Mouse (Mus musculus): ENCODE results near the gene Arid1b.

Gene Arid1b

DNA sequence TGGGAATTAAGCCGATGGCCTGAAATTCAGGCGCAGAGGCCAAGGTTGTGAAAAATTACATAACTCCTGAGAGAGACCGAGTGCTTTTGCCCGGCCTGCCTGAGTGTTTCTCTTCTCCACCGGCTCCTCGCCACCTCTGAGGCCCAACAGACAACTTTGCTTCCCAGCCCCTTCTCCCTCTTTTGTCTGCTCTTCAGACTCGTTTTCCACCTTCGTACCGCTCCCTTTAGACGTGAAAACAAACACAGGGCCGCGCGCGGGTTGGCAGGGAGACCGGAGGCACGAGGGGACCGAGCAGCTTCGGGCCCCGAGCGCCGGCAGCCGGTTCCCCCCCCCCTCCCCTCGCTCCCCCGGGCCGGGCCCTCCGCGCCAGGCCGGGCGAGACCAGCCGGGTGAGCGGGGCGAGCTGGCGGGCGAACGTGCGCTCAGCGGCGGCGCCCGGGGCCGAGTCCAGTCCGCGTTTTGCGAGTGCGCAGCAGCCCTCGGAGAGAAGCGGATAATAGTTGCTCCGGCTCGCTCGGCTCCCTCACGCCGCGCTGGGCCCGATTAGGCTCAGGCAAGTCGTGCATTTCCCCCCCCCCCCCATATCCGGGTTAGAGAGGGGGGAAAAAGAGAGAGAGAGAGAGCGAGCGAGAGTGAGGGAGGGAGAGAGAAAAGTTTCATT lies at the start of gene Arid1b:
TSS of gene Arid1b (plus strand) at position 493 of the 664 bp plus-strand sequence.
- DNase-seq, result peak; percentile 84

DNA sequence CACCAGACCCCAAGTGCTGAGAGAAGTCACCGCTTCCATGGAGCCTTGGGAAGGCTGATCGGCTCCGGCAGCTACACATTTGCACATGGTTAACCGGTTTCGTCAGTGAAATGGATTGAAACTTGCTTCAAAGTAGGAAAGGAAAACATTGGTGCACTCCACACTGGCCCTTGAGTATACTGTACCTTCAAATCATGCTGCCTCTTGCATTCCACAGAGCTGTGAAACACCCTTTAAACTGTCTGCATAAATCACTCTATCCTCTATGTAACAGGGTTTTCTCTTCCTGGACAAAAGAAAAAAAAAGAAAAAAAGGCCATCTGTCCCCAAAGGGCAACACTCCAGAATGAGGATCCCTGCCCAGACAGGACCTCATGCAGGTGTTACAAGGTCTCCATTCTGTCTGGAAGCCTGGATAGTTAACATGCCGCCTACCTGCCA lies 48.8 kb upstream of the Arid1b start:
- peak; percentile 53 for DNase-seq

DNA sequence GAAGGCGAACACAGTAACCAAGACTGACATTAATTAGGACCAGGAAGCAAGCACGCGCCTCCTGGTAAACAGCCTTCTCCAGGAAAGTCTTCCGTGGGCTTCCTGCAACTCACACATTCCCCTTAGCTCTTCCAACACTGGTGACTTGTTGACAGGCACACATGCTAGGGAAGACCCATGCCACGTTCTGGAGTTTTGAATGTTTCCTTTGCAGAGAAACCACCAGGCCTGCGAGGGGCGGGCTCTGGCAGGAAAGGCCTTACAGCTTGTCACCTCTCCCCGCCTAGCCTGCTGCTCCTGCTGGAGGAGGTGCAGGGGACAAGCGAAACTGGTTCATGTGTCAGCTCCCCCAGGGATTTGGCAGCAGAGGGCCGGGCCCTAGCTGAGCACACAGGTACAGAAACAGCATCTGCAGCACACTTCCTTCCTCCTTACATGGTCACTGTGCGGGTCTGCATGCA lies 48.2 kb upstream of the Arid1b start:
- DNase-seq, result peak; percentile 69

DNA sequence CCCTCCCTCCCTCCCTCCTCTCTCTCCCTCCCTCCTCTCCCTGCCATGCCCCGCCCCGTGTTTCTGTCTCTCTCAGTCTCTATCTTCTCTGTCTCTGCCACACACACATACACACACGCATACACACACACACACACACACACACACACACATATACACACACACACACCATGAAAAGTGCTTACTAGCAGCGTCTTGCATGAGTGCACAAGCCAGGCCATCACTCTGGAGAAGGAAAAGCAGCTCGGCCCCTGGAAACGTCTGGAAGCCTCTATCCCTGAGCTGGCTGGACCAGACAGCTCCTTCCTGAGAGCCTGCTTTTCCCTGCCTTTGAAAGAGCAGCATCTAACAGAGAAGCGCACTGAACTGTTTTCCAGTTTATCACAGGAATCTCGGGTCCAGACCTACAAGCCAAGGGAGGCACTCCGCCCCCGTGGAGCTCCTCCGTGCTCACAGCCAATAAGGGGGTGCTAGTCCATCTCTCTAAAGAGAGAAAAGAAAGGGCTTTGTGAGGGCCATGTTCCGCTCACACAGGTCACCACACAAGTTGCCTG lies 47.6 kb upstream of the Arid1b start:
- DNase-seq, result peak; percentile 30

DNA sequence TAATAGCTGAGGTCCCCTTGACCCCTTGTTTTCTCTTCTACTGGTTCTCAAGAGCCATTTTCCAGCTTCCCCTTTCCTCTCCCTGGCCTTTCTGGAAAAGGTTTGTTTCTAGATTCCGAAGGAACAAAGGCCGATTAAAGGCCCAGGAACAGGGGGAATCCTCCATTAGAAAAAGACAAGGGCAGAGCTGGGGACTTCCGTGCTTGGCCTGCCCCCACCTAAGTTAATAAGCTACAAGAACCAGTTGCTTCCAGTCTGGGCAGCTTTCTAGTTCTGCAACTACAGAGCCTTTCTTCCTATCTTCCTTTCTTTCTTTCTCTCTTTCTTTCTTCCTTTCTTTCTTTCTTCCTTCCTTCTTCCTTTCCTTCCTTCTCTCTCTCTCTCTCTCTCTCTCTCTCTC lies 47.1 kb upstream of the Arid1b start:
- peak; percentile 26 for DNase-seq

DNA sequence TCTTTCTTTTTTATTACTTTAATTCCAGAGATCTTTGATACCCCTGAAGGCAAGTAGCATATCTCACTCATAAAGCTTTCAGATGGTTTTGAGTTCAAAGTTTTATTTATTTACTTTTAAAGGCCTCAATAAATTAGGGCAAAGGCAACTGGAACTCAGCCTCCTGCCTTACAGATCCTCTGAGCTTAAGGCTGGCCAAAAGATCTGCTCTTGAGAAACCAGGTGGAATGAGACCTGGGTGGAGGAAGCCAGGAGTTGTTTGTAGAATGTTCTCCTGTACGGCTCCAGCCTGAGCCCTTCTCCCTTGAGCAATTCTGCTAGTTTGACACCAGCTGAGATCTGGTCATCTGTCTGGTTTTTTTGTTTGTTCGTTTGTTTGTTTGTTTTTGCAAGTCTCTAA lies 46.7 kb upstream of the Arid1b start:
- peak; percentile 54 for DNase-seq

DNA sequence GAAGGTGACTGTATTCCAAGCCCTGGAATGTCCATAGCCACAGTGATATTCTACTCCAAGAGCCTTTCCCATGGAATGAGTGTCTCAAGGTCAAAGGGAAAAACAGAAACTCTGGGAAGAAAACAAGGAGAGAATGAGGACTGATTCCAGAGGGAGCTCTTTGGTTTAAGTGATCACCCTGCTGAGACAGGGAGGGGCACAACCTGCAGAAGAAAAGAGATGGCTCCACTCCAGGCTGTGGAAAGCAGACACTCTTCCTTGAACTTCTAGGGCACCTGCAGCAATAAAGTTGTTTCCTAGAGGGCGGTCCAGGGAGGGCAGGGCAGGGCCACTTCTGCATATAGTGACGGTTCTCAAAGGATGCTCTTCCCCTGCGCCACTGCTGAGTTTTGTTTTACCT lies 45.6 kb upstream of the Arid1b start:
- DNase-seq, result no peak

DNA sequence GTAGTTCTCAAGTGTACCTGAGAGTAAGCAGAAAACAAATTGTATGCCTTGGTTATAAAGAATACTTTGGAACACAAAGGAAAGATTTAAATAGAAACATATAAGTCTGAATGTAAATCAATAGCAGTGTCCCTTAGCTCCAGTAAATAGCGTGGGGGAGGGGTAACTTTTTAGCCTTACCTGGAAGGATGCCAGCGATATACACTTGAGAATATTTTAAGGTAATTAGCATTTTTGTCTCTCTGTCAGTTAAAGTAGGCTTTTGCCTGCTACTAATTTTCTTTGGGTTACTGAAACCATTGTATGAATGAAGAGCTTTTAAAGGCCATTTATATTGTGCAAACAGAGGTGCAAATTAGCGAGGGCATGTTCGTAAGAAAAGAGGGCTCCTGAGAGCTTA lies 39.7 kb upstream of the Arid1b start:
- DNase-seq, result no peak

DNA sequence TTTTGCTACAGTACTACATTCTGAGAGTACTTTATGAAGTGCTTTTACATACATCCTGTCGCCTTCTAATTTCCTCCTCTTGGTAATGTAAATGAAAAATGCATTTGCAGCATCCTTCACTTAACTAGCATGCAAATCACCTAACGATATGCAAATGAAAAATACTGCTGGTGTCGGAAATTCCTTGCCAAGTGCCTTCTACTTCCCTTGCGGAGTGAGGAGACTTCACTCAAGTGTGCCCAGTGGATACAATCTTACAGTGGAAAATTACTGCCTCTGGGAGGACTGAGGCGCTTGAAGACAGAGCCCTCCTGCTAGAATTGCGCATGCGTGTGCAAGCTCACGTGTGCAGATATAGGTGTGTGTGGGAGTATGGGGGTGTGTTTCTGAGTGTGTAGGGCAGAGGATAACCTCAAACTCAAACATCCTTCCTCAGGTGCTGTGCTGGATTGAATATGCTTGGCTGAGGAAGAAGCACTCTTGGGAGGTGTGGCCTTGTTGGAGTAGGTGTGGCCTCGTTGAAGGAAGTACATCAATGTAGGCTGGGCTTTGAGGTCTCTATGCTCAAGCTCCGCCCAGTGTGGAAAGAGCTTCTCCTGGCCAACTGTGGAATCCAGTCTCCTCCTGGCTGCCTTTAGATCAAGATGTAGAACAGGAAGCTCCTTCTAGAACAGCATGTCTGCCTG lies 29.8 kb upstream of the Arid1b start:
- peak; percentile 49 for DNase-seq

DNA sequence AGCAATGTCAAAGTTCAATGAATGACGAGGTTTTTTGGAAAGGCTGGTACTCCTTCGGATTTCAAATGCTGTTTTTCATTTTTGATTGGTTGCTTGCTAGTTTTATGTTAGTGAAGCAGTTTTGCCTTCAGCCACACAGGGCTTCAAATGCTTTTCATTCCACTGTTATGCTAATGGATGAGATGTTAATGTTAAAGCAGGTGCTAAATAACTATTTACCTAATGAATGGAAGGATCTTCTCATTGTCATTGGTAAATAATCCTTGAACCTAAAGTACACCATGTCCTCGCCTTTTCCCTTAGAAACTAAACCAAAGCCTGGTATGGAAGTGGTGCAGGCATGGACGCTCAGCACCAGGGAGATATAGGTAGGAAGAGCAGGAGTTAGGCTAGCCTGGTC lies 26.9 kb upstream of the Arid1b start:
- DNase-seq, result no peak

DNA sequence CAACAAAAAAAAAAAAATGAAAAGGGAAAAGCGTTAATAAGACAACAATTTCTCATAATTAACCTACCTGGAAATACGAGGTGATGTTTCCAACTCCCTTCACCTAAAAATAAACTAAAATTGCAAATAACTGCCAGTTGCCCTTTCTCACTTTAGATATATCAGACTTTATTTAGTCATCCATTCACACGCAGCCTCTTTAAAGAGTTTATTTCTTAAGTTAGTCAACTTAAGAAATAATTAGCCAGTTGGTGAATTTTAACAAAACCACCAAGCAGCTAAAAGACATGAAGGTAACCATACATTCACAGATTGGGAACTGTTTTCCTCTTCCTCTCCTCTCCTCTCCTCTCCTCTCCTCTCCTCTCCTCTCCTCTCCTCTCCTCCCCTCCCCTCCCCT lies 26.1 kb upstream of the Arid1b start:
- no peak for DNase-seq

DNA sequence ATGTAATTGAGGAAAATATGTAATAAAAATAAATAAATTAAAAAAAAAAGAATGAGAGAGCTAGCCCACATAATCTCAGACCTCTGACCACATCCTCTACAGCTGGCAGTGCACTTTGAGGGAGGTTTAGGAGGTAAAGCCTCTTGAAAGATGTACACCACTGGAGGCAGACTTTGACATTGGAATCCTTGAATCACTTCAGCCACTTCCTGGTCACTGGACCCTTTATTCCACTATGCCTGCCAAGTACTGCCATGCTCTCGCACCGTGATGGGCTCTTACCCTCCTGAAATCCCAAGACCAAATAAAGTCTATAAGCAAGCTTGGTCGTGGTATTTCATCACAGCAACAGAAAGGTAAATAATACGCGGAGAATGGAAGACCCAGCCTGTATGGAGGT lies 25.3 kb upstream of the Arid1b start:
- DNase-seq, result no peak

DNA sequence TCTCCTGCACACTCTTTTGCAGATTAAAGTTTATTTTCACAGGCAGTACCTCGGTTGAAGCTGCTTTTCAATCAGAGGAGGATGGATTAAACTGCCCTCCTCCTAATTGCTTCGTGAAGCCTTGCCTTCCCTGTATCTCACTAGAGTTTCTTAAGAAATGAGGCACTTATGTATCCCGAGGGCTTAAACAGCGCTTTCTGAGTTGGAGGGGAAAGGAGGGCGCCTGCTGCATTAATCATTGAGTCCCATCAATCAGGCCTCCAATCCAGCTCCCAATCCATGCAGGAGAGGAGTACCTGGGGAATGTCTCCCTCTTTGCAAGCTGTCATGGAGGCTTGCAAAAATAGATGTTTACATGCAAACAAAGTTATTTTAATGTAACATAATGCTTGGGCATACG lies 21.9 kb upstream of the Arid1b start:
- DNase-seq, result no peak

DNA sequence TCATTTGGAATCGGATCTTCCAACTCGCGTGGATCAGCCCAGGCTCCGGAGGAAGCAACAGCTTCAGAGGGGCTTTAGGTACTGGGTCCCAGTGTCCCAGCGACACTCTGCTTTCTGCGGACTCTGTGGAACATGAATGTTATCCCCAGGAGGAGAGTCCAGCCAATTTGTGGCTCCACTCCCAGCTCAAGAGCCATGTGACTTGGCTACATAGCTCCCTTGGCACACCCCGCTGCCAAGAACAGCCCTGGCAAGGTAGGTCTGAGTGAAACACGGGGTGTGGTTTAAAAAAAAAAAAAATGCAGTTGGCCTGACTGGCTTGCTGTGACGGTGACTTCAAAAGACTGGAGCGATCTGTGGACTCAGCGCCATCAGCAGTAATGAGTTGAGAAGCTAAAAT lies 19.4 kb upstream of the Arid1b start:
- peak; percentile 94 for DNase-seq

DNA sequence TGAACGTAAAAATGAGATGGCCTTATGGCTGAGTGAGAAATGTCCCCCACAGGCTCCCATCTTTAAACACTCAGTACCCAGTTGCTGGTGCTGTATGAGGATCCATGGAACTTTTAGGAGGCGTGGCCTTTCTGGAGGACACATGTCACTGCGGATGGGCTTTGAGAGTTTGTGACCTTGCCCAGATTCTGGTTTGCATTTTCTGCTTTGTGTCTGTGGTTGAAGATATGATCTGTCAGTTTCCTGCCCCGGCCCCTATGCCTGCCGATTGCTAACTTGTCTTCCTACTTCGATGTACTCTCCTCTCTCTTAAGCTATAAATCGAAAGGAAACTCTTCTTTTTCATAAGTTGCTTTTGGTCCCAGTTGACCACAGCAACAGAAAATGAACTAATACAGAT lies 14.0 kb upstream of the Arid1b start:
- no peak for DNase-seq

DNA sequence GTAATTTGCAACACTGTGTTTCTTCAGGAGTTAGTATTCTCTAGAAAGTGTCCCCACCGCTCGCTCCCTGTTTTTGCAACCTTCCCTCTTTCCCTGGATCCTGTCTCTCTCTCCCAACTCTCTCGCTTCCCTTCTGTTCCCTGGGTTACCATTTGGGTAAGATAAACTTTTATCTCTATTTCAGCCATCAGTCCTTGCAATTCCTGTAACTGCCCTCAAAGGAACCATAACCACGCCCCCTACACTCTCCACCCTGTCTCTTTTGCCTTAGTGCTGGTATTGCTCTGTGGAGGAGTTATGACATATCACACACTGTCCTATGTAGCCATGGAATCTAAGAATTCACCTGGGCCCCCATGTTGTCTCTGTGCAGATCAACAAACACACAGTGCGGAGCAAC lies 11.3 kb upstream of the Arid1b start:
- no peak for DNase-seq

DNA sequence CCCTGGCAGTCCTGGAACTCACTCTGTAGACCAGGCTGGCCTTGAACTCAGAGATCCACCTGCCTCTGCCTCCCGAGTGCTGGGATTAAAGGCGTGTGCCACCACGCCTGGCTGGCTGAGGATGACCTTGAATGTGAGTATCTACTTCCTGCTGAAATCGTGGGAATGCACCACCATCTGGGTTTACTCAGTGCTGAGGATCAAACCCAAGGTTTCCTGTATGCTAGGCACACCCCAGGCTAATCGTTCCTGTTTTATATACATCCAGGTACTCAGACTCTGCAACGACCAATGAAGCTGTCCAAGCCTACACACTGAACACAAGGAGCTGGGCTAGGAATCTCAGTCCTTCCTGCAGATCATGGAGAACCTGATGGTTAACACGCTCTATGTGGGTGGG lies 9.4 kb upstream of the Arid1b start:
- DNase-seq, result no peak

DNA sequence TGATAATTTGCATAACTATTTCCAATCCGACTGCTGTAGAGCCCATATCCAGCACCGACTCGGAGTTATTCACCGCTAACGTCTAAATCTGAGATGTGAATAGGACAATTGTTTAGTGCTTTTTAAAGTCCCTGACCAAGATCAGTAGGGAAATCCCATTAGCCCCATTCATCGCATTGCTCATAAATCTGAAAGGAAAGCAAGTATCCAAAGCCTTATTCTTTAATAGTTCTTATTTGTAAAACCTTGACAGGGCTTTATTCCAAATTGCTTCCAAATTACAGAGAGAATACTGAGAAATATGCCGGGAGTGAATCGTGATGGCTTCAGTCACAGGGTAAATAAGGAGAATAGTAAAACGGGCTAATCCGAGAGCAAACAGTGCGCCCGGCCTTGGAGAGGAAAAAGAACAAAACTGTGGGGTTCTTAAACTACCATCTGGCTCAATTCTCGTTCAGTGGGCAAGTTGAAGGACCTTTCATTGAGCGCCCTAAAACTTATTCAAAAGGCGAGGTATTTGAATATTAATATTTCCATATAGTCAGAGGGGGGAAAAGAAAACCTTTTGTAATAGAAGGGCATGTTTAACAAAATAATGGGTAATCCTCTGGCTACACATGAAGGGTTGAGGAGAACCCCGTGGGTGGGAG lies 3.1 kb upstream of the Arid1b start:
- DNase-seq, result no peak

DNA sequence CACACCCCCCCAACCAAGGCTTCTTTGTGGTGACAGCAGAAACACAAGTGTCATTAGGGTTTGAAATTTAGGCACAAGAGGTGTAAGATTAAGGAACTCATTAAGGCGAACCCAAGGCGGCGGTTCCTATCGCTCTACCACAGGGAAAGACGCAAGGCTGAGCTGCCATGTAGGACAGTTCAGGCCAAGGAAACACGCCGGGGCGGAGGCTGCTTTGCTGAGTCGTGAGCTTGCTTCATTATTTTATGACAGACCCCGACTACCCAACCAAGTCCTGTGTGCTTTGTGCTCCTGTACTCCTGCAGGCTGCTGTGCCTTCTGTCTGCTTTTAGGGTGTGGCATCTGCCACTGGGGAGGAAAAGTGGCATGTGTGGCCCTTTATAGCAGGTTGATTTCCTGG lies 2.5 kb upstream of the Arid1b start:
- DNase-seq, result no peak

DNA sequence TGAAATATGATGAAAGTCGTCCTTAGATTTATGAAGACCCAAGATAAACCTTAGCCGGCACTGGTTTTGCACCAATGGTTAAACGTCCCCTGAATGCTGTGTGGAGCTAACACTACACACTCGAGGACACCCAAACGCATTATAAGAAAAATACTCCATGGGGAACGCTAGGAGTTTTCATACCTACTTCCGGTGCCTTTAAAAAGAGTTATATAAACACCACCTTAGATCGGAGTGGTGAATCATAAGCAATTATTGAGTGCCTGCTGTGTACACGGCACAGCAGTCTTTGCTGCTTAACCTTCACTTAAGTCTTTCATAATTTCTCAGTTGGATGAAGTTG lies 664 bp upstream of the Arid1b start:
- DNase-seq, result no peak

DNA sequence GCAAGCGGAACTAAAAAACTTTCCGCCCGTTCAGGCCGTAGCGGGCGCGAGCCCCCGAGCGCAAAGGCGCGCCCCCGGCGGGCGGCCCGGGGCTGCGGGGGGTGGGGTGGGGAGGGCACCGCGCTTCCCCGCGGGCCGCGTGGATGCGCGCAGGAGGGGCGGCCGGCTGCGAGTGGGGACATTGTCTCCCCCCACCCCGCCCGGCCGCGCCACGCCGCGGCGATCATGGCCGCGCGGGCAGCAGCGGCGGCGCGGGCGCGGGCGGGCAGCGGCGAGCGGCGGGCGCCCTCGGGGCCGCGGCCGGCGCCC lies 326 bp downstream of the Arid1b start:
- DNase-seq, result no peak

DNA sequence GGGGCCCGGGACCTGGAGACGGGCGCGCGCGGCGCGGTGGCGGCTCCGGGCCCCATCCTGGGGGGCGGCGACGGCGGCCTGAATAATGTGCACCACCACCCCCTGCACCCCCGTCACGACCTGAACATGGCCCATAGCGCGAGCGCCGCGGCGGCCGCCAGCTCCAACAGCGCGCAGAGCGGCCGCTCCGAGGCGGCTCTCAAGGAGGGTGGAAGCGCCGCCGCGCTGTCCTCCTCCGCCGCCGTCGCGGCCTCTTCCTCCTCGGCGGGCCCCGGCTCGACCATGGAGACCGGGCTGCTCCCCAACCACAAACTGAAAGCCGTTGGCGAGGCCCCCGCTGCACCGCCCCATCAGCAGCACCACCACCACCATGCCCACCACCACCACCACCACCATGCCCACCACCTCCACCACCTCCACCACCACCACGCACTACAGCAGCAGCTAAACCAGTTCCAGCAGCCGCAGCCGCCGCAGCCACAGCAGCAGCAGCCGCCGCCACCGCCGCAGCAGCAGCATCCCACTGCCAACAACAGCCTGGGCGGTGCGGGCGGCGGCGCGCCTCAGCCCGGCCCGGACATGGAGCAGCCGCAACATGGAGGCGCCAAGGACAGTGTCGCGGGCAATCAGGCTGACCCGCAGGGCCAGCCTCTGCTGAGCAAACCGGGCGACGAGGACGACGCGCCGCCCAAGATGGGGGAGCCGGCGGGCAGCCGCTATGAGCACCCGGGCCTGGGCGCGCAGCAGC lies 855 bp downstream of the Arid1b start:
- DNase-seq, result peak; percentile 59

DNA sequence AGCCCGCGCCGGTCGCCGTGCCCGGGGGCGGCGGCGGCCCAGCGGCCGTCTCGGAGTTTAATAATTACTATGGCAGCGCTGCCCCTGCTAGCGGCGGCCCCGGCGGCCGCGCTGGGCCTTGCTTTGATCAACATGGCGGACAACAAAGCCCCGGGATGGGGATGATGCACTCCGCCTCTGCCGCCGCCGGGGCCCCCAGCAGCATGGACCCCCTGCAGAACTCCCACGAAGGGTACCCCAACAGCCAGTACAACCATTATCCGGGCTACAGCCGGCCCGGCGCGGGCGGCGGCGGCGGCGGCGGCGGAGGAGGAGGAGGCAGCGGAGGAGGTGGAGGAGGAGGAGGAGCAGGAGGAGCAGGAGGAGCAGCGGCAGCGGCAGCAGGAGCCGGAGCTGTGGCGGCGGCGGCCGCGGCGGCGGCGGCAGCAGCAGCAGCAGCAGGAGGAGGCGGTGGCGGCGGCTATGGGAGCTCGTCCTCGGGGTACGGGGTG lies 1.5 kb downstream of the Arid1b start:
- DNase-seq, result peak; percentile 75
